Mouse (Mus musculus) liver, postnatal 0 days (tissue): Measurements from ENCODE around the gene Slc15a1.

Experiments used
- CTCF ChIP-seq: sonication (generic); IDR thresholded peaks from 2 replicates; pipeline ENCODE4 v1.5.1; 2016; ENCODE audit warnings: antibody characterized with exemption, low read depth
- EP300 ChIP-seq: IDR thresholded peaks from 2 replicates; pipeline ENCODE4 v1.6.1; 2016; ENCODE audit warnings: antibody characterized with exemption, low read depth, mild to moderate bottlenecking

DNA sequence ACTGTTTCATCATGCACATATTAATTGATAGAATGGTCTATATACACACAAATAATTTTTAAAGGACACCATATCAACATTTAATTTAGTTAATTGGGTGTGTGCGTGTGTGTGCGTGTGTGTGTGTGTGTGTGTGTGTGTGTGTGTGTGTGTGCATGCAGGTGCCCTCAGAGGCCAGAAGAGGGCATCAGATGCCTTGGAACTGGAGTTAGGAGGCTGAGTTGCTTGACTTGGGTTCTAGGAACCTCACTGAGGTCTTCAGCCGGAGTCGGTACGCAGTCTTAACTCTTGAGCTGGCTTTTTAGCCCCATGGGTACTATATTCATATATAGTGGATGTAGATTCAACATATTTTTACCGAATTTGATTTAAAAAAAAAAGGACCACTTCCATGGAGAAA lies 37.4 kb downstream of the Slc15a1 start:
- no peak for TF ChIP-seq CTCF
- no peak for TF ChIP-seq EP300
